Mouse (Mus musculus) liver, adult 2 months (tissue): Measurements from ENCODE around the gene Pgm5. TPM values are rescaled to one million over a fixed set of nuclear protein-coding genes. Genes with fewer than 3 reads are reported as not detected.

Source experiments
- DNase-seq: peaks from one replicate; pipeline ENCODE4 v3.0.0-alpha.2; 2011; ENCODE audit warnings: low read depth, low spot score; ENCODE audit errors: extremely low read depth
- H3K27ac ChIP-seq: fragments of 200-500 bp; replicated peaks from 2 replicates; pipeline ENCODE4 v1.5.1; 2012; ENCODE audit warnings: low read depth, mild to moderate bottlenecking, control low read depth, inconsistent platforms, low read length; ENCODE audit not compliant: insufficient read depth
- H3K27me3 ChIP-seq: fragments of 200-500 bp; 2 replicates; pipeline ENCODE4 v1.6.1; 2012; ENCODE audit warnings: mild to moderate bottlenecking, moderate library complexity, low read length, inconsistent platforms; ENCODE audit not compliant: control insufficient read depth, insufficient read depth
- H3K36me3 ChIP-seq: fragments of 200-500 bp; 2 replicates; pipeline ENCODE4 v1.6.1; 2012; ENCODE audit warnings: low read length, inconsistent platforms; ENCODE audit not compliant: control insufficient read depth, insufficient read depth
- H3K4me1 ChIP-seq: fragments of 200-500 bp; 2 replicates; pipeline ENCODE4 v1.6.1; 2011; ENCODE audit warnings: low read length; ENCODE audit not compliant: control insufficient read depth, insufficient read depth
- H3K4me3 ChIP-seq: fragments of 200-500 bp; 2 replicates; pipeline ENCODE4 v1.5.1; 2011; ENCODE audit warnings: low read depth, mild to moderate bottlenecking, control low read depth, low read length, moderate library complexity; ENCODE audit not compliant: insufficient read depth
- H3K79me2 ChIP-seq: fragments of 200-500 bp; 2 replicates; pipeline ENCODE4 v1.6.1; 2012; ENCODE audit warnings: inconsistent platforms, mild to moderate bottlenecking, low read length, moderate library complexity; ENCODE audit not compliant: control insufficient read depth, insufficient read depth
- H3K9ac ChIP-seq: fragments of 200-500 bp; 2 replicates; pipeline ENCODE4 v1.6.1; 2012; ENCODE audit warnings: low read depth, mild to moderate bottlenecking, control low read depth, inconsistent platforms, low read length
- CTCF ChIP-seq: fragments of 200-500 bp; IDR thresholded peaks from 2 replicates; pipeline ENCODE4 v1.5.1; 2011; ENCODE audit warnings: low read depth, low read length, control low read depth
- POLR2A ChIP-seq: fragments of 200-500 bp; IDR thresholded peaks from 2 replicates; pipeline ENCODE4 v1.6.1; 2011; ENCODE audit warnings: low read length, control low read depth; ENCODE audit not compliant: insufficient read depth; ENCODE audit errors: extremely low read depth
- whole genome bisulfite sequencing: fragments of 180-500 bp; shearing (Covaris S2); methylation state at CpG from one replicate; pipeline ENCODE4 v1.1.7; 2018; 5-methylcytosine and 5-hydroxymethylcytosine counted together
- polyA plus RNA-seq: library from polyadenylated mRNA; depleted of rRNA; stranded (reverse); fragments of >200 nt; gene quantifications from 2 replicates; pipeline ENCODE4 v1.2.3, GENCODE M21; 2012; rRNA removed
- total RNA-seq: library from RNA; depleted of rRNA; stranded (reverse); fragments of >200 nt; gene quantifications from 2 replicates; pipeline ENCODE4 v1.2.3, GENCODE M21; 2014; rRNA removed

Gene Pgm5
- total RNA-seq (1.1 and 1.7 TPM in 2 replicates), polyA plus RNA-seq (0.46 and 0.66 TPM in 2 replicates)

GRCm38 (mm10) chr19:24861612-24862451 is at the start of gene Pgm5:
Gene Pgm5 (minus strand): TSS chr19:24861855.
- peak within 1 kb of the TSS; percentile 69 for H3K9ac ChIP-seq
- 3% methylated on average over 39 of the region's 39 CpGs for WGBS

DNA sequence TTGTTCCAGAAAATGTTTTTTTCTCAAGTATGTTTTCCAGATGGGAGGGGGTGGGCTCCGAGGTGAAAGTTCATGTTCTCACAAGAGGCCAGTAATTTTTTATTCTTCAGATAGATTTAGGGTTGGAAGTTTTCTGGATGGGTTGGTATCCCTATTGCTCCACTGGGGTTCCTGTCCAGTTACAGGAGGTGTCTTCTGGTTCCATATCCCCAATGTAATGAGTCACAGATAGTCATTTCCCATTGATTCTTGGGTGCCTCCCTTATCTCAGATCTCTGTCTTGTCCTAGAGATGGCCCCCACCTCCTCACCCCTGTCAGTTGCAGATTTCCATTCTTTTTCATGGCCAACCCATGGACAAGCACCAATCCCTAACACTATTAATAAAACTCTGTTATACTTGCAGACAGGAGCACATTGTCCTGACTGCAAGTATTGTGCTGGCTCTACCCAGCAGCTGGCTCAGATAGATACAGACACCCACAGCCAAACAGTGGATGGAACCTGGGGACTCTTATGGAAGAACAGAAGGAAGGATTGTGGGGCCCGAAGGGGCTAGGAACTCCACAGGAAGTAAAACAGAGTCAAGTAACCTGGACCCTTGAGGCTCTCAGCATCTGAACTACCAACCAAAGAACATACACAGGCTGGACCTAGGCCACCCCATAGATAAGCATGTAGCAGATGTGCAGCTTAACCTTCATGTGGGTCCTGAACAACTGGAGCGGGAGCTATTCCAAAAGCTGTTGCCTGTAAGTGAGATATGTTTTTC is 46.9 kb upstream of the Pgm5 start:
- TF ChIP-seq POLR2A (no peak), CTCF (no peak)
- DNase-seq, result no peak
- no peak overlapping the region for H3K9ac ChIP-seq
- no peak overlapping the region for H3K4me3 ChIP-seq
- H3K27ac ChIP-seq, result no peak overlapping the region
- no peaks in the 10 kb centered on the region for H3K36me3 ChIP-seq
- H3K4me1 ChIP-seq, result no peaks in the 10 kb centered on the region
- WGBS, result 90% methylated on average over 3 of the region's 3 CpGs
- H3K27me3 ChIP-seq, result no peaks in the 10 kb centered on the region
- H3K79me2 ChIP-seq, result no peaks in the 10 kb centered on the region

More at GRCm38 (mm10) chr19:24861612-24862451, at the start of gene Pgm5:
- TF ChIP-seq POLR2A (no peak), CTCF (no peak)
- DNase-seq, result no peak
- Histone ChIP-seq H3K4me1 (no peaks in the 10 kb centered on the region), H3K27me3 (peaks cover 7% of the 10 kb centered on the region), H3K79me2 (no peaks in the 10 kb centered on the region), H3K36me3 (no peaks in the 10 kb centered on the region), H3K4me3 (peak within 1 kb of the TSS; percentile 55), H3K27ac (no peak within 1 kb of the TSS)

DNA sequence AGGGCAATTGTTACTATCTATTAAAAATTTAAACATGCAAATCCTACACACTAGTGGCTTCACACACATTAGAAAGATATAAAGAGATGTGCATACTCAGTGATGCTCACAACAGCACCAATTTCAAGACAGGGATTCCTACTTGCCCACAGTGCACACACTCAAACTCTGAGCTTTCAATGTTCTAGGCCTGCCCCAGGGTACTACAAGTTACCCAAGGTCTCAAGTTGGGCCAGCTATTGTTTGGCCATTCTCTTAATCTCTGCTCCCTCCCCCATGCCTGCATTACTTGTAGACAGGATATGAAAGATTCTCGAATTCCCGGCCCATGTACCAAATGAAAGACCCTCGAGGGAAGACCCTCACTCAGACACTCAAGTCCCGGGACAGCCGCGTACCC is 46.0 kb upstream of the Pgm5 start:
- 88% methylated on average over 6 of the region's 6 CpGs for WGBS
- Histone ChIP-seq H3K79me2 (no peaks in the 10 kb centered on the region), H3K4me1 (no peaks in the 10 kb centered on the region), H3K9ac (no peak overlapping the region), H3K36me3 (no peaks in the 10 kb centered on the region), H3K4me3 (no peak overlapping the region), H3K27me3 (no peaks in the 10 kb centered on the region), H3K27ac (no peak overlapping the region)
- TF ChIP-seq CTCF, result no peak
- DNase-seq, result no peak

GRCm38 (mm10) chr19:24902821-24903220 is 41.2 kb upstream of the Pgm5 start:
- no peak for DNase-seq
- TF ChIP-seq CTCF (no peak), POLR2A (no peak)
- no peak overlapping the region for H3K9ac ChIP-seq
- no peak overlapping the region for H3K27ac ChIP-seq
- WGBS, result 57% methylated on average over 2 of the region's 2 CpGs
- peaks cover 25% of the 10 kb centered on the region for H3K27me3 ChIP-seq
- H3K4me3 ChIP-seq, result no peak overlapping the region
- no peaks in the 10 kb centered on the region for H3K36me3 ChIP-seq
- no peaks in the 10 kb centered on the region for H3K79me2 ChIP-seq
- 0 out of 2 replicates have a peak, but pooled peaks cover 2% of the 10 kb centered on the region for H3K4me1 ChIP-seq

- Histone ChIP-seq H3K27ac (no peak overlapping the region), H3K36me3 (no peaks in the 10 kb centered on the region), H3K4me3 (no peak overlapping the region), H3K79me2 (no peaks in the 10 kb centered on the region), H3K27me3 (peaks cover 29% of the 10 kb centered on the region), H3K9ac (no peak overlapping the region), H3K4me1 (0 out of 2 replicates have a peak, but pooled peaks cover 2% of the 10 kb centered on the region)
- DNase-seq, result no peak
- WGBS, result 3% methylated on average over 2 of the region's 2 CpGs
- TF ChIP-seq CTCF (no peak), POLR2A (no peak)
These were observed 40.6 kb upstream of the Pgm5 start for GRCm38 (mm10) chr19:24902256-24902655.
